Mouse (Mus musculus): ENCODE measurements around the gene Lypd5.

GRCm38 (mm10) chr7:24377091-24377865 lies 28.3 kb downstream of the Lypd5 start:
- TF ChIP-seq POLR2A (IDR thresholded peaks at IDR 0.05; ENCODE audit: low read depth, low read length) (no peak), CTCF (conservative IDR thresholded peaks at IDR 0.05; ENCODE audit: insufficient read depth, insufficient read length, low read depth, low read length) (no peak)

All from kidney, adult 2 months (tissue).